ENCODE assay signal across 29 mouse cellular contexts in the genomic region with DNA sequence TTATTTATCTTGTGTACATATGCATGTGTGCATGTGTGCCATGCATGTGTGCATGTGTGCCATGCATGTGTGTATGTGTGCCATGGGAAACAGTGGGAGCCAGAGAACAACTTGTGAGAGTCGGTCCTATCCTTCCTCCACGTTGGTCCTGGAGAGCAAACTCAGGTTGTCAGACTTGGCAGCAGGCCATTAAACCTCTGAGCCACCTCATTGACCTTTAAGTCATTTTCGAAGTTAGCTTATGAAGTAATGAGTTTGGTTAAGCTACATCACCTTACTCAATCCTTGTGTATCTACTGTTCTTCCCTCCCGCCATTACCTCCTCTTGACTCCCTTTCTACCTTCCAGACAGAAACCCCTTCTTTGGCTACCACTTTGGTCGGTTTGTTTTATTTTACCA. TPM values are rescaled to one million over a fixed set of nuclear protein-coding genes. Genes with fewer than 3 reads are reported as not detected.
"Had no signal": no experiment of that assay in that cellular context is flagged by ENCODE, and none has a peak within 500 bp of the region (broad histone marks: within the 10 kb centered on the region; RNA-seq: fewer than 3 reads in every experiment).

No protein-coding gene starts in this region.

- H3K4me3 ChIP-seq: heart, embryonic 10.5 days; heart, embryonic 13.5 days; heart, embryonic 15.5 days; hindbrain, embryonic 13.5 days; hindbrain, embryonic 15.5 days; kidney, embryonic 15.5 days; limb, embryonic 13.5 days; limb, embryonic 15.5 days had no signal

- DNase-seq: forebrain, postnatal 0 days; gastrocnemius, postnatal 14 days; gastrocnemius, postnatal 36 days; heart, adult 18-20 months; heart, postnatal 14 days; heart, postnatal 36 days; kidney, adult 11 months; kidney, adult 2 months; kidney, adult 9 months; kidney, postnatal 14 days; layer of hippocampus, adult 9-11 months; layer of hippocampus, postnatal 36 days; left cerebral cortex, postnatal 4 days had no signal

- ATAC-seq: forebrain, postnatal 0 days; hindbrain, postnatal 0 days; intestine, embryonic 16.5 days had no signal

- H3K9me3 ChIP-seq: heart, embryonic 10.5 days; heart, embryonic 13.5 days; heart, embryonic 15.5 days; hindbrain, embryonic 13.5 days; hindbrain, embryonic 15.5 days; kidney, embryonic 15.5 days; limb, embryonic 13.5 days; limb, embryonic 15.5 days had no signal

- H3K36me3 ChIP-seq: heart, embryonic 10.5 days; heart, embryonic 13.5 days; heart, embryonic 15.5 days; hindbrain, embryonic 13.5 days; hindbrain, embryonic 15.5 days; kidney, embryonic 15.5 days; limb, embryonic 13.5 days; limb, embryonic 15.5 days had no signal

- H3K27me3 ChIP-seq: heart, embryonic 13.5 days; heart, embryonic 15.5 days; hindbrain, embryonic 13.5 days; hindbrain, embryonic 15.5 days; kidney, embryonic 15.5 days; limb, embryonic 13.5 days; limb, embryonic 15.5 days had no signal

- H3K9ac ChIP-seq: forebrain, postnatal 0 days; heart, embryonic 13.5 days; heart, embryonic 15.5 days; hindbrain, embryonic 13.5 days; hindbrain, embryonic 15.5 days; kidney, embryonic 15.5 days; limb, embryonic 13.5 days; limb, embryonic 15.5 days had no signal

- H3K4me2 ChIP-seq: heart, embryonic 13.5 days; heart, embryonic 15.5 days; hindbrain, embryonic 13.5 days; hindbrain, embryonic 15.5 days; kidney, embryonic 15.5 days; limb, embryonic 13.5 days; limb, embryonic 15.5 days had no signal

- H3K27ac ChIP-seq: heart, embryonic 10.5 days; heart, embryonic 13.5 days; heart, embryonic 15.5 days; hindbrain, embryonic 13.5 days; hindbrain, embryonic 15.5 days; hindbrain, postnatal 0 days; kidney, embryonic 15.5 days; kidney, postnatal 0 days; limb, embryonic 13.5 days; limb, embryonic 15.5 days had no signal

RNA-seq across cellular contexts. Expression of a gene that starts 30.6 kb away (rescaled TPM):
- polyA plus RNA-seq: heart, embryonic 10.5 days; heart, embryonic 13.5 days; heart, embryonic 15.5 days; heart, postnatal 0 days; hindbrain, embryonic 11.5 days; hindbrain, embryonic 13.5 days; hindbrain, embryonic 15.5 days; intestine, embryonic 14.5 days; intestine, embryonic 16.5 days; kidney, embryonic 15.5 days; kidney, postnatal 0 days; large intestine, adult 2 months; limb, embryonic 11.5 days; limb, embryonic 13.5 days; limb, embryonic 15.5 days had no signal
